Comparison of ENCODE assay signal across 8 mouse cellular contexts in the genomic region with DNA sequence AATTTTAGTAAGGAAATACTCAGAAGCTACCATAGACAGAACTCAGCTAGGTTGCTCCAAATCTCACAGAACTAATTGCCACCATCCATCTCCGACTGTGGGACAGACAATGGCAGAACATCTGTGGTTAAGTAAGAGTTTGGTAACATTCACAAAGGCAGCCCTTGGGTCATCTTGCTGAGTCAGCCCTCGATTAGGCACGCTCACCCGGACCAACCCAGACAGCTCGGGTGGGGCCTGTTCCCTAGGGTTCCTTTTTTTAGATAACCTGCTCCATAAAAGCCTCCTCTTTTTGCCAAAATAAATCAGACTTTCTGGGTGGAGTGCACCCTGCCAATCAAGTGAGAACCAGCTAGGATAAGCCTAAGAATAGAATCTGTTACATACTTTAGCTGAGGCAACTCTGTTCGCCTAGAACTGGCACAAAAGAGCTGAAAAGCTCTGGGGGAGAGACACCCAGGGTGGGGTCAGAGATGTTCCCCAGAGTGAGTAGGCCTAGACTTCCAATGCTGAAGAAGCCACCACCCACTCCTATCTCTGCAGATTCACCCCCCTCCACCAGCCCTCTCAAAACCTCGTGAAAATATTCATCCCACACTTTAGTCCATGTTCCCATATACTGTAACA. TPM values are rescaled to one million over a fixed set of nuclear protein-coding genes. Genes with fewer than 3 reads are reported as not detected.
DNase-seq lines count a peak whose midpoint lies in the region; ATAC-seq and TF ChIP-seq lines count a peak whose summit lies in the region.

No protein-coding gene starts in this region.

- peak; percentile 38 for DNase-seq in layer of hippocampus, adult 9-11 months
- no peak for DNase-seq in layer of hippocampus, postnatal 10 days (ENCODE audit: low spot score in 2 of 2)
- DNase-seq in adrenal gland, adult 2 months, result peak; percentile 85
- peak; percentile 75 for DNase-seq in heart, adult 8-10 months (ENCODE audit: low spot score)
- peak; percentile 57 for DNase-seq in lung, postnatal 0 days (ENCODE audit: low spot score)
- DNase-seq in forebrain, embryonic 14.5 days (ENCODE audit: low spot score), result no peak
- no peak for DNase-seq in thymus, adult 18-20 months
- DNase-seq in left cerebral cortex, postnatal 10 days (ENCODE audit: extremely low spot score in 1 of 2, low spot score in 2 of 2), result no peak

- H3K36me3 ChIP-seq in lung, postnatal 0 days (ENCODE audit: insufficient read depth, low read length), result no peaks in the 10 kb centered on the region
- no peaks in the 10 kb centered on the region for H3K36me3 ChIP-seq in forebrain, embryonic 14.5 days (ENCODE audit: control insufficient read depth, insufficient read depth, low read length)

- H3K27me3 ChIP-seq in lung, postnatal 0 days (replicated peaks; ENCODE audit: insufficient read depth, low read length), result no peaks in the 10 kb centered on the region
- no peaks in the 10 kb centered on the region for H3K27me3 ChIP-seq in forebrain, embryonic 14.5 days (replicated peaks; ENCODE audit: control insufficient read depth, insufficient read depth, low read length)

- intact Hi-C loops in left cerebral cortex, postnatal 10 days (cut with DNase I), result no loop called here

- no peak for TF ChIP-seq CTCF in lung, postnatal 0 days (IDR thresholded peaks at IDR 0.05)

- H3K9me3 ChIP-seq in lung, postnatal 0 days (ENCODE audit: low read length), result no peaks in the 10 kb centered on the region
- no peaks in the 10 kb centered on the region for H3K9me3 ChIP-seq in forebrain, embryonic 14.5 days (replicated peaks; ENCODE audit: control insufficient read depth, low read length)

- H3K9ac ChIP-seq in lung, postnatal 0 days (replicated peaks; ENCODE audit: low read depth), result no peak overlapping the region
- no peak overlapping the region for H3K9ac ChIP-seq in forebrain, embryonic 14.5 days (ENCODE audit: low read length)

- no peak for TF ChIP-seq EP300 in lung, postnatal 0 days (IDR thresholded peaks at IDR 0.05)

- peaks cover 19% of the 10 kb centered on the region; the same call in 1 of the 2 replicates for H3K4me1 ChIP-seq in lung, postnatal 0 days (ENCODE audit: insufficient read depth, low read depth, low read length)
- H3K4me1 ChIP-seq in forebrain, embryonic 14.5 days (ENCODE audit: control insufficient read depth, insufficient read depth, low read length), result no peaks in the 10 kb centered on the region

- WGBS in lung, postnatal 0 days, result 37% methylated on average over 7 of the region's 7 CpGs
- 61% methylated on average over 7 of the region's 7 CpGs for WGBS in forebrain, embryonic 14.5 days

- no peak overlapping the region for H3K27ac ChIP-seq in lung, postnatal 0 days (ENCODE audit: low read length)
- H3K27ac ChIP-seq in forebrain, embryonic 14.5 days (ENCODE audit: low read depth, low read length), result no peak overlapping the region

- peak; percentile 21; the same call in 1 of the 2 replicates for ATAC-seq in lung, postnatal 0 days
- ATAC-seq in forebrain, embryonic 14.5 days, result no peak

- H3K4me2 ChIP-seq in lung, postnatal 0 days (replicated peaks; ENCODE audit: low read depth, low read length), result no peak overlapping the region
- no peak overlapping the region for H3K4me2 ChIP-seq in forebrain, embryonic 14.5 days (ENCODE audit: low read length)

- H3K4me3 ChIP-seq in lung, postnatal 0 days (ENCODE audit: low read depth, low read length), result no peak overlapping the region
- no peak overlapping the region for H3K4me3 ChIP-seq in forebrain, embryonic 14.5 days (ENCODE audit: low read depth, low read length)

RNA-seq across cellular contexts. Expression of a gene that starts 54.2 kb away (rescaled TPM):
- 10 to 100 TPM; 28.4 to 31.3 TPM for total RNA-seq in layer of hippocampus, postnatal 10 days (2021)
- 100 to 1,000 TPM in 1 of 2 experiments, 10 to 100 TPM in 1; 88.9 to 120 TPM for total RNA-seq in adrenal gland, adult 2 months (2021)
- 15.5 and 27.9 TPM in 2 replicates for polyA plus RNA-seq in adrenal gland, adult 2 months (2012; rRNA removed)
- 10 to 100 TPM; 41.8 to 50.5 (median 49.8) TPM for total RNA-seq in heart, adult 8-10 months (2022)
- 28.5 and 30.6 TPM in 2 replicates for polyA plus RNA-seq in lung, postnatal 0 days (2015; fragmentation: Nextera tagmentation; extraction: Ambion mirVana)
- polyA plus RNA-seq in forebrain, embryonic 14.5 days (2014; fragmentation: Nextera tagmentation; extraction: Ambion mirVana), result 4.7 and 6.9 TPM in 2 replicates
- 10 to 100 TPM; 22.9 to 25.7 TPM for total RNA-seq in left cerebral cortex, postnatal 10 days (2021)

Comparison
In these comparisons a context has a peak if more than half of its experiments do, and no peak if none do; other contexts are left out.
1. DNase-seq: peak in layer of hippocampus, adult 9-11 months (single experiment), adrenal gland, adult 2 months (single experiment), heart, adult 8-10 months (single experiment) and lung, postnatal 0 days (single experiment); none in layer of hippocampus, postnatal 10 days (0 of 2), forebrain, embryonic 14.5 days (single experiment), thymus, adult 18-20 months (0 of 2) and left cerebral cortex, postnatal 10 days (0 of 2).